Mouse (Mus musculus): Measurements from ENCODE around the gene Rsph3a. TPM values are rescaled to one million over a fixed set of nuclear protein-coding genes. Genes with fewer than 3 reads are reported as not detected.
"Not testable (repeated sequence)": the region's sequence is repeated elsewhere in the genome, so short reads cannot be mapped to it uniquely, and the experiment has no call there.

The Rsph3a gene
- 47.9 and 56.7 TPM in 2 replicates for polyA plus RNA-seq (2016; fragmentation: Nextera tagmentation; extraction: Ambion mirVana)

- not testable (repeated sequence) for H3K27me3 ChIP-seq (ENCODE audit: insufficient read depth, poor library complexity, severe bottlenecking); H3K36me3 ChIP-seq; H3K9me3 ChIP-seq; H3K4me1 ChIP-seq
- DNase-seq (ENCODE audit: low spot score) = peak; percentile 96
- 3% methylated on average over 58 of the region's 58 CpGs for WGBS
- Histone ChIP-seq H3K4me3 (peak within 1 kb of the TSS; percentile 62), H3K27ac (peak within 1 kb of the TSS; percentile 88)
These were observed at the start of gene Rsph3a for GRCm38 (mm10) chr17:7945117-7946052. TSS of gene Rsph3a (plus strand) at chr17:7945614.

GRCm38 (mm10) chr17:7896047-7896635, 49.3 kb upstream of the Rsph3a start:
- H3K4me1 ChIP-seq = no peaks in the 10 kb centered on the region
- no peaks in the 10 kb centered on the region for H3K9me3 ChIP-seq
- DNase-seq (ENCODE audit: low spot score) = peak; percentile 60
- H3K4me3 ChIP-seq = no peak overlapping the region
- WGBS = 74% methylated on average over 10 of the region's 10 CpGs
- no peak overlapping the region for H3K27ac ChIP-seq
- no peaks in the 10 kb centered on the region for H3K36me3 ChIP-seq
- peaks cover 3% of the 10 kb centered on the region; the same call in 1 of the 2 replicates for H3K27me3 ChIP-seq (ENCODE audit: insufficient read depth, poor library complexity, severe bottlenecking)

DNA sequence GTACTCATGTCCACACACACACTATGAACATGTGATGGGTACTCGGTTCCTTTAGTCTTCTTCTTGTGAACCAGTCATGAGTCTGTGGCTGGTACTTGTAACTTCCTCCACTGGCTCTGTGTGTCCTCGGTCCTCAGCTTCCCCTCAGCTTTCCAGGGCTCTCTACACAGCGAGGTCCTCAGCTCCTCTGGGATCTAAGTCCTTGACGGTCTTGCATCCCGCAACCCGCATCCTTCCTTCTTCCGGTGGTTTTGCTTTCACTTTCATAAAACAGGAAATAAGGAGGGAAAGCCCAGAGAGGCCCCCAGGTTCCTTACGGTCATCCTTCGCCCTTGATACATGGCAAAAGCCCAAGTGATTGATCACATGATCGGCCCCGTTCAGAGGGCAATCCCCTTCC, 48.3 kb upstream of the Rsph3a start:
- Histone ChIP-seq H3K36me3 (no peaks in the 10 kb centered on the region), H3K27ac (no peak overlapping the region), H3K4me1 (no peaks in the 10 kb centered on the region), H3K4me3 (no peak overlapping the region), H3K9me3 (no peaks in the 10 kb centered on the region), H3K27me3 (ENCODE audit: insufficient read depth, poor library complexity, severe bottlenecking) (peaks cover 3% of the 10 kb centered on the region; the same call in 1 of the 2 replicates)
- DNase-seq (ENCODE audit: low spot score) = peak; percentile 48
- WGBS = 84% methylated on average over 11 of the region's 11 CpGs

- no peaks in the 10 kb centered on the region for H3K9me3 ChIP-seq
- no peak overlapping the region for H3K4me3 ChIP-seq
- no peaks in the 10 kb centered on the region for H3K36me3 ChIP-seq
- WGBS = 79% methylated on average over 4 of the region's 4 CpGs
- DNase-seq (ENCODE audit: low spot score) = peak; percentile 62
- H3K27ac ChIP-seq = no peak overlapping the region
- peaks cover 3% of the 10 kb centered on the region; the same call in 1 of the 2 replicates for H3K27me3 ChIP-seq (ENCODE audit: insufficient read depth, poor library complexity, severe bottlenecking)
- no peaks in the 10 kb centered on the region for H3K4me1 ChIP-seq
These were observed 47.7 kb upstream of the Rsph3a start for GRCm38 (mm10) chr17:7897756-7898155.

- no peaks in the 10 kb centered on the region for H3K4me1 ChIP-seq
- WGBS = 73% methylated on average over 6 of the region's 6 CpGs
- H3K27ac ChIP-seq = no peak overlapping the region
- H3K27me3 ChIP-seq (ENCODE audit: insufficient read depth, poor library complexity, severe bottlenecking) = peaks cover 3% of the 10 kb centered on the region; the same call in 1 of the 2 replicates
- no peaks in the 10 kb centered on the region for H3K9me3 ChIP-seq
- DNase-seq (ENCODE audit: low spot score) = peak; percentile 51
- no peak overlapping the region for H3K4me3 ChIP-seq
- no peaks in the 10 kb centered on the region for H3K36me3 ChIP-seq
These were observed 46.2 kb upstream of the Rsph3a start for GRCm38 (mm10) chr17:7899233-7899632.

DNA sequence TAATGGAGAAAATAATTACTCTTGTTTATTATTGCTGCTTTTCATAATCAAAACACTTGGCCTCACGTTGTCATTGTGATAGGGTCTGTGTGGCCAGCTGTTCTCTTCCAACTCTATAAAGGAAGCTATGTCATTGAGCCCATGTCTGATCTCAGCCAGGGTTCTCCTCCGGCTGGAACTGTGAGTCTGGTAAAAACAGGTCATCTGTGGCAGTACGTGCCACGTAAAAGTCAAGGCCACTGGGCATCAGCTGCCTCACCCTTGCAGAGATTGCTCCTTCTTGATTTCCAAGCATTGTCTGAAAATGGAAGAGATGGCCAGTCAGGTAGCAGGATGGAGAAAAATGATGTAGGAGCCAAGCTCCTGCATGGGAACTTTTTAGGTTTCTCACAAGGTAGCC, 45.5 kb upstream of the Rsph3a start:
- 80% methylated on average over 4 of the region's 4 CpGs for WGBS
- Histone ChIP-seq H3K4me3 (no peak overlapping the region), H3K36me3 (no peaks in the 10 kb centered on the region), H3K4me1 (no peaks in the 10 kb centered on the region), H3K27me3 (ENCODE audit: insufficient read depth, poor library complexity, severe bottlenecking) (peaks cover 3% of the 10 kb centered on the region; the same call in 1 of the 2 replicates), H3K27ac (no peak overlapping the region), H3K9me3 (no peaks in the 10 kb centered on the region)
- peak; percentile 45 for DNase-seq (ENCODE audit: low spot score)

DNA sequence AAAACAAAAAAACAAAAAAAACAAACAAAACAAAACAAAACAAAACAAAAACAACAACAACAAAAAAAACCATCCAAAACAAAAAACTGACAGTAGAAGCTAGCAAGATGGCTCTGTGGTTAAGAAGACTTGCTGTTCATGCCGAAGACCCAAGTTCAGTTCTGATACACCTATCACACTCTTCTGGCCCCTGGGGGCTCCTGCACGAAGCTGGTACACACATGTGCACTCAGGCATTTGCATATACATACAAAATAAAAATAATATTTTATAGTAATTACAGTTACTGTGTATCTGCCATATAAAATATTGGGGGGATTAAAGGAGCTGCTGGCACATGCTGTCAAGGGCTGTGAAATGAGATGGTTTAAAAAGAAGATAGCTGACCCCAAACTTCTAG, 43.9 kb upstream of the Rsph3a start:
- Histone ChIP-seq H3K36me3 (no peaks in the 10 kb centered on the region), H3K27ac (no peak overlapping the region), H3K4me3 (no peak overlapping the region), H3K9me3 (no peaks in the 10 kb centered on the region), H3K4me1 (no peaks in the 10 kb centered on the region), H3K27me3 (ENCODE audit: insufficient read depth, poor library complexity, severe bottlenecking) (no peaks in the 10 kb centered on the region)
- WGBS = 76% methylated on average over 2 of the region's 2 CpGs
- DNase-seq (ENCODE audit: low spot score) = peak; percentile 57

DNA sequence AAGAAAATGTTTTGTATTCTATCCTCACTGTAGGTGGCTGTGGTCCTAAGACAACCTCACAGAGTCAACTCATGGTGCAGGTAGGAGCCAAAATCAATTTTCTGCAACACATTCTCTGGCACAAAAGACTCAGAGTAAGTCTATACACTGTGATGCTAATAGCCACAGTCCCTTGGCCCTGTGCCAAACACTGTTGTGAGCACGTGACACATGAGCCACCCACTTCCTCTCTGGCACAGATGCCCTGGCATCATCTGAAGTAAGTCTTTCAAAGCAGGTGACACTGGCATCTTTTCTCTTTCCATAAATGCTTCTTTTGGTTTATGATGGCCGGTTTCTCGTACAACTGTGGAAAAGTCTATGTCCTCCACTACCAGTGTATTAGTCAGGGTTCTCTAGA, 43.1 kb upstream of the Rsph3a start:
- Histone ChIP-seq H3K4me3 (no peak overlapping the region), H3K27ac (no peak overlapping the region), H3K4me1 (no peaks in the 10 kb centered on the region), H3K36me3 (no peaks in the 10 kb centered on the region), H3K27me3 (ENCODE audit: insufficient read depth, poor library complexity, severe bottlenecking) (no peaks in the 10 kb centered on the region), H3K9me3 (no peaks in the 10 kb centered on the region)
- DNase-seq (ENCODE audit: low spot score) = peak; percentile 42
- 81% methylated on average over 3 of the region's 3 CpGs for WGBS

GRCm38 (mm10) chr17:7904992-7905391, 40.4 kb upstream of the Rsph3a start:
- no peak overlapping the region for H3K4me3 ChIP-seq
- H3K27me3 ChIP-seq (ENCODE audit: insufficient read depth, poor library complexity, severe bottlenecking) = no peaks in the 10 kb centered on the region; the same call in 1 of the 2 replicates
- H3K27ac ChIP-seq = no peak overlapping the region
- 28% methylated on average over 2 of the region's 2 CpGs for WGBS
- no peaks in the 10 kb centered on the region for H3K36me3 ChIP-seq
- H3K4me1 ChIP-seq = no peaks in the 10 kb centered on the region
- DNase-seq (ENCODE audit: low spot score) = peak; percentile 33
- peaks cover 2% of the 10 kb centered on the region; the same call in 1 of the 2 replicates for H3K9me3 ChIP-seq

DNA sequence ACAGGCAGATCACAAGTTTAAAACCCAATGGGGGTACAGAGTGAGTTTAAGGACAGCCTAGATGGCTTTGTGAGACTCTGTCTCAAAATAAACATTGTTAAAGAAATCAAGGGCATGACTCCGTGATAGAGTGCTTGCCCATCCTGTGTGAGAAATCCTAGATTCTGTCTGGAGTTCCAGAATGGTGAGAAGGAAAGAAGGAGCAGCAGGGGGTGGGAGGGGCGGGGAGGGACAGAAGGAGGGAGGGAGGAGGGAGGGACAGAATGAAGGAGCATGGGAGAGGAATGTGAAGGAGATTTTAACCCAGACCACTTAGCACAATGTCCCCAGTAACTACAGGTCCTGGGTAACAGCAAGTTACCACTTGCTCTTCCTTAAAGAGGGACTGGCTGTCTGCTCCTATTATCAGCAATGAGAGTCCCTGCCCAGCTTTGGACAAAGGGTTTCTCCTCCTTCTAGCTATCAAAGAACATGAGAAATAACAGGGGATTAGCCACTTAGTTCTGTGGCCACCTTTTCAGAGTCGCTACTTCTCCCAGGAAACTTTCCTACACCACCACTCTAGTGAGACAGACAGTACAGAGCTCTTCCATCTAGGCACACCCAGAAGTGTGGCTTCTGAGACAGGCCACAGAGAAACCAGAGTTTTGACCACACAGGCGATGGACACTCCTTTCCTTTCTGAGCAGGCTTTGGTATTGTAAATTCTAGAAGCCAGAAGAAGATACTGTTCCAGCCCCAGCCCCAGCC, 39.3 kb upstream of the Rsph3a start:
- no peaks in the 10 kb centered on the region for H3K4me1 ChIP-seq
- 38% methylated on average over 4 of the region's 4 CpGs for WGBS
- H3K27ac ChIP-seq = no peak overlapping the region
- peaks cover 5% of the 10 kb centered on the region for H3K9me3 ChIP-seq
- no peaks in the 10 kb centered on the region for H3K36me3 ChIP-seq
- peak; percentile 17 for DNase-seq (ENCODE audit: low spot score)
- peaks cover 3% of the 10 kb centered on the region for H3K27me3 ChIP-seq (ENCODE audit: insufficient read depth, poor library complexity, severe bottlenecking)
- no peak overlapping the region for H3K4me3 ChIP-seq

DNA sequence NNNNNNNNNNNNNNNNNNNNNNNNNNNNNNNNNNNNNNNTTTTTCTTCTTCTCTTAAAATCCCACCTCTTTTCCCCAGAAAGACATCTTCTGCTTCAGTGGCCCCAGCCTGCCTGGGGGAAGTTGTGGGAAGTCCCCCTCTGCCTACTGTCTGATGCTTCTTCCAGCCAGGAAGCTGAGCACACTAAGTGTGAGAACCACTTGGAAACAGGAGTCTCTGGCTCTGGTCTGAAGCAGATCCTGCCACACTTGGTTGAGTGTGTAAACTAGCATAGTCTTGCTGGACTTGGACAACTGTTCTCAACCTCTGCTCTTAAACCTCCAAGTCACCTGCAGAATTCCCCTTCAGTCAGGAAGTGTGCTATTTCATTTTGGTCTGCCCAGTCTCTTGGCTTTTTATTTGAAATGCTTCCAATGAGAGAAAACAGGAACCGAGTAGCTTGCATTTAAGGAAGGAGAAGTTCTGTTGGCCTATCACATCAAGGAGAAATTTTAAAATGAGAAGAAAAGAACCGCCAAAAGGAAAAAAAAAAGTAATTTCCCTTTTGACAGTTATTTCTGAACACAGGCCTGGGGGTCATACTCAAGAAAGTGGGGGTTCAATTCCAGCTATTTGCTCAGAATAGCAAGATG, 30.7 kb upstream of the Rsph3a start:
- peaks cover 14% of the 10 kb centered on the region for H3K27me3 ChIP-seq (ENCODE audit: insufficient read depth, poor library complexity, severe bottlenecking)
- peak; percentile 57 for DNase-seq (ENCODE audit: low spot score)
- H3K4me3 ChIP-seq = no peak overlapping the region
- H3K4me1 ChIP-seq = 0 out of 2 replicates have a peak, but pooled peaks cover 3% of the 10 kb centered on the region
- no peak overlapping the region for H3K27ac ChIP-seq
- peaks cover 9% of the 10 kb centered on the region for H3K9me3 ChIP-seq
- 71% methylated on average over 2 of the region's 2 CpGs for WGBS
- no peaks in the 10 kb centered on the region for H3K36me3 ChIP-seq

DNA sequence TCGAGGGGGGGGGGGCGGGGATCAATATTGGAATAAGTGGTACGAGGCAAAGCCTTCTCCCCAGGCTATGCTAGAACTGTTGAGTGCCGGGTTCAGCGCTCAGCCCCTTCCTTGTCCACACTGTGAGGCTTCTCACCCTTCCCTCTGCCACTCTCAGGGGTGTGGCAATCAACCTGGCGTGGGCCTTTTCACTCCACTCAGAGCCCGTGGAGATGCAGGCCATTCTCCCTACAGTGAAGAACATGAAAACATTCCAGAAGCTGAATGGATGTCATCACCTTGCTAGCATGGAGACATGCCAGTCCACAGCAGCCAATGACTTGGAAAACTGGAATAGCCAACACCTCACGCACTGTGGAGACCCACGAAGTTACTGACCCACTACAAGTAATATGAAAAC, 29.6 kb upstream of the Rsph3a start:
- WGBS = 71% methylated on average over 9 of the region's 9 CpGs
- Histone ChIP-seq H3K27ac (no peak overlapping the region), H3K4me1 (0 out of 2 replicates have a peak, but pooled peaks cover 3% of the 10 kb centered on the region), H3K36me3 (no peaks in the 10 kb centered on the region), H3K9me3 (peaks cover 6% of the 10 kb centered on the region), H3K27me3 (ENCODE audit: insufficient read depth, poor library complexity, severe bottlenecking) (peaks cover 14% of the 10 kb centered on the region), H3K4me3 (no peak overlapping the region)
- DNase-seq (ENCODE audit: low spot score) = peak; percentile 73

Data from heart, embryonic 10.5 days (tissue).